Mouse (Mus musculus): ENCODE data around the gene Ptn.

DNA sequence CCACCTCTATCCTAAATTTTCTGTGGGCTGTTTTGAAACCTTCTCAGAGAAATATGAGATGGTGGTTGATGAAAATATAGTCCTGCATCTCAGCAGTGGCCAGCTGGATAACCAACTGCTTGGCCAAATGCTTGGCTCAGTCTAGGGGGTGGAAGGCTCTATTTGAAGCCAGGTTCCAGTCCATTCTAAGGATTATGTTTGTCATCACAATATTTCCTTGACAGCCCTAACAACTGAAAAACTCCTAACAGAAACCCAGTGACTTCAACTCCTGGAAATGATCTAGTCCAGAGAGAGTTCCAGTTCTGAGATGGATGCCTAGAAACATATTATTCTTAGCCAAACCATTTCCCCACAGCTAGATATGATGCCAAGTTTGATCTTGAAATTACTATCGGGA, 35.3 kb upstream of the Ptn start:
- TF ChIP-seq POLR2A (IDR thresholded peaks at IDR 0.05; ENCODE audit: low read depth, low read length) (no peak), CTCF (IDR thresholded peaks at IDR 0.05; ENCODE audit: extremely low read depth, insufficient read depth, insufficient read length, insufficient replicate concordance) (no peak)

Data from spleen, adult 2 months (tissue).